Mouse (Mus musculus): ENCODE measurements at regions not wholly inside any gene's neighbourhood (a gene's known extent, or its start where the extent isn't known, plus 50 kb on each side); places are given as distances from the start of the nearest gene placed in this dataset.

- peak in 1 of 2 experiments; percentile 53 for DNase-seq (ENCODE audit: low spot score in 2 of 2)
These were observed 456.8 kb upstream of the 4921530L21Rik start for GRCm38 (mm10) chr14:95424302-95424701.

GRCm38 (mm10) chr14:95434250-95434649 lies 446.8 kb upstream of the 4921530L21Rik start:
- no peak for DNase-seq (ENCODE audit: low spot score in 2 of 2)
